Mouse (Mus musculus): ENCODE measurements around the gene Hist1h1t.

- TF ChIP-seq POLR2A (IDR thresholded peaks at IDR 0.05; ENCODE audit: borderline replicate concordance, control insufficient read depth, low read depth, low read length) (no peak), CTCF (IDR thresholded peaks at IDR 0.05; ENCODE audit: control insufficient read depth, insufficient read depth, low read length) (no peak)
These were observed 34.9 kb downstream of the Hist1h1t start for GRCm38 (mm10) chr13:23730479-23730878.
